Mouse (Mus musculus) midbrain, postnatal 0 days (tissue): Measurements from ENCODE around the gene Ptpn5. TPM values are rescaled to one million over a fixed set of nuclear protein-coding genes. Genes with fewer than 3 reads are reported as not detected.

Experiments
- ATAC-seq: fragments of 200-750 bp; cut with Nextera tagmentation; 2 replicates; pipeline ENCODE4 v1.8.0; 2017; ENCODE audit warnings: moderate number of reproducible peaks, mild to moderate bottlenecking, moderate TSS enrichment, moderate library complexity; ENCODE audit not compliant: low FRiP score
- DNase-seq: peaks from one replicate; pipeline ENCODE4 v3.0.0-alpha.2; 2015; ENCODE audit warnings: low spot score
- H3K27ac ChIP-seq: fragments of 300-500 bp; sonication (generic); 2 replicates; pipeline ENCODE4 v1.5.1; 2014; ENCODE audit warnings: low read depth, mild to moderate bottlenecking, low read length, mixed read lengths
- H3K27me3 ChIP-seq: fragments of 300-500 bp; sonication (generic); 2 replicates; pipeline ENCODE4 v1.6.1; 2014; ENCODE audit warnings: low read length, control low read depth, mixed read lengths; ENCODE audit not compliant: insufficient read depth
- H3K36me3 ChIP-seq: fragments of 300-500 bp; sonication (generic); 2 replicates; pipeline ENCODE4 v1.6.1; 2014; ENCODE audit warnings: low read length, control low read depth, mixed read lengths; ENCODE audit not compliant: insufficient read depth
- H3K4me1 ChIP-seq: fragments of 300-500 bp; sonication (generic); 2 replicates; pipeline ENCODE4 v1.6.1; 2014; ENCODE audit warnings: mild to moderate bottlenecking, control low read depth, antibody characterized with exemption, low read length, mixed read lengths; ENCODE audit not compliant: insufficient read depth
- H3K4me2 ChIP-seq: fragments of 300-500 bp; sonication (generic); 2 replicates; pipeline ENCODE4 v1.6.1; 2014; ENCODE audit warnings: low read depth, mild to moderate bottlenecking, low read length, mixed read lengths; ENCODE audit not compliant: poor library complexity, severe bottlenecking
- H3K4me3 ChIP-seq: fragments of 300-500 bp; sonication (generic); 2 replicates; pipeline ENCODE4 v1.5.1; 2014; ENCODE audit warnings: low read depth, mild to moderate bottlenecking, low read length, moderate library complexity
- H3K9ac ChIP-seq: fragments of 300-500 bp; sonication (generic); replicated peaks from 2 replicates; pipeline ENCODE4 v1.6.1; 2014; ENCODE audit warnings: mild to moderate bottlenecking, low read length, moderate library complexity, mixed read lengths; ENCODE audit not compliant: poor library complexity, severe bottlenecking
- H3K9me3 ChIP-seq: fragments of 300-500 bp; sonication (generic); 2 replicates; pipeline ENCODE4 v1.6.1; 2016; ENCODE audit warnings: low read length, control low read depth
- CTCF ChIP-seq: IDR thresholded peaks from 2 replicates; pipeline ENCODE4 v1.5.1; 2016; ENCODE audit warnings: antibody characterized with exemption, mild to moderate bottlenecking
- WGBS: fragments of 180-500 bp; shearing (Covaris S2); extraction: QIAGEN DNeasy Blood & Tissue Kit; methylation state at CpG from one replicate; pipeline ENCODE4 v1.1.7; 2014; 5-methylcytosine and 5-hydroxymethylcytosine counted together
- microRNA-seq: library from miRNA; unstranded; fragments of <30 nt; microRNA quantifications from one replicate; pipeline ENCODE4, GENCODE M21; 2016; ENCODE audit warnings: borderline number of aligned reads
- polyA plus RNA-seq: library from polyadenylated mRNA; unstranded; fragments of >200 nt; fragmentation: Nextera tagmentation; extraction: Ambion mirVana; gene quantifications from 2 replicates; pipeline ENCODE4 v1.2.1, GENCODE M21; 2015
- total RNA-seq: library from RNA; depleted of rRNA; stranded (reverse); fragments of >200 nt; gene quantifications from 2 replicates; pipeline ENCODE4 v1.2.3, GENCODE M21; 2014; rRNA removed

Ptpn5 gene
- total and polyA plus RNA-seq, 2 experiments from 2014 or later: 114 to 187 TPM

- Histone ChIP-seq H3K36me3 (no peaks in the 10 kb centered on the region), H3K27ac (no peak overlapping the region), H3K27me3 (no peaks in the 10 kb centered on the region), H3K9me3 (no peaks in the 10 kb centered on the region), H3K4me3 (no peak overlapping the region), H3K4me1 (no peaks in the 10 kb centered on the region), H3K4me2 (no peak overlapping the region), H3K9ac (no peak overlapping the region)
- no peak for ATAC-seq
- no peak for DNase-seq
- 72% methylated on average over 9 of the region's 9 CpGs for WGBS
- TF ChIP-seq CTCF: no peak
These were observed 102.8 kb downstream of the Ptpn5 start for GRCm38 (mm10) chr7:47030517-47031193.

Small RNA genes within 50 kb of the gene (microRNA-seq; reads per million reads assigned to microRNA genes)
- gene Mir7056: not detected

Other genes starting within 250 kb of the Ptpn5 start
- gene Tsg101, start 213.7 kb downstream of the Ptpn5 start, total RNA-seq: 134 and 135 TPM in 2 replicates
- 323 and 329 TPM in 2 replicates for gene Tsg101, start 213.7 kb downstream of the Ptpn5 start, polyA plus RNA-seq
- 10.1 and 10.6 TPM in 2 replicates for gene Uevld, start 175.2 kb downstream of the Ptpn5 start, total RNA-seq
- 3.7 TPM in 2 replicates for gene Uevld, start 175.2 kb downstream of the Ptpn5 start, polyA plus RNA-seq
- gene Gm9999, start 150.1 kb downstream of the Ptpn5 start, total RNA-seq: not detected in 2 replicates
- not detected in 2 replicates for gene Gm9999, start 150.1 kb downstream of the Ptpn5 start, polyA plus RNA-seq
- 8.8 and 10.7 TPM in 2 replicates for gene Spty2d1, start 125.3 kb downstream of the Ptpn5 start, total RNA-seq
- gene Spty2d1, start 125.3 kb downstream of the Ptpn5 start, polyA plus RNA-seq: 3.8 and 4.7 TPM in 2 replicates
- gene Tmem86a, start 83.1 kb downstream of the Ptpn5 start, total RNA-seq: 15.1 and 16.0 TPM in 2 replicates
- 29.0 and 30.1 TPM in 2 replicates for gene Tmem86a, start 83.1 kb downstream of the Ptpn5 start, polyA plus RNA-seq
- not detected in 2 replicates for gene Mrgpra6, start 71.2 kb upstream of the Ptpn5 start, total RNA-seq
- gene Mrgpra6, start 71.2 kb upstream of the Ptpn5 start, polyA plus RNA-seq: not detected in 2 replicates
- not detected in 2 replicates for gene Mrgpra9, start 119.2 kb upstream of the Ptpn5 start, total RNA-seq
- gene Mrgpra9, start 119.2 kb upstream of the Ptpn5 start, polyA plus RNA-seq: not detected in 2 replicates
- gene Mrgpra1, start 220.6 kb upstream of the Ptpn5 start, total RNA-seq: not detected in 2 replicates
- not detected in 2 replicates for gene Mrgpra1, start 220.6 kb upstream of the Ptpn5 start, polyA plus RNA-seq